Mouse (Mus musculus) left cerebral cortex, adult 6 months (tissue): ENCODE data around the gene Gmppb. TPM values are rescaled to one million over a fixed set of nuclear protein-coding genes. Genes with fewer than 3 reads are reported as not detected.

Experiments
- long read RNA-seq, 2 experiments: library from polyadenylated mRNA; unstranded; transcript quantifications; one replicate each; pipeline ENCODE4 v2.0.0; 2019 to 2020
- polyA plus RNA-seq: library from polyadenylated mRNA; unstranded; fragments of <200 nt; fragmentation: Nextera tagmentation; gene quantifications from 2 replicates; pipeline ENCODE4 v1.2.3, GENCODE M21; 2021

Gmppb gene
- 18.1 and 40.5 TPM in 2 replicates for polyA plus RNA-seq
- long read RNA-seq, experiment 1, transcript Gmppb-203 (8 exons, 1,853 nt): minor isoform, 5 of 122 reads
- long read RNA-seq, experiment 1, transcript Gmppb-201 (10 exons, 1,429 nt): minor isoform, 5 of 122 reads
- long read RNA-seq, experiment 1, transcript Gmppb-202 (9 exons, 2,702 nt): major isoform, 95 of 122 reads
- long read RNA-seq, experiment 1, partial matches to known transcripts: 1 of 122 reads
- long read RNA-seq, experiment 1, other reads (novel, unspliced or antisense): 16 of 122 reads
- long read RNA-seq, experiment 2, transcript Gmppb-202 (9 exons, 2,702 nt): major isoform, 16 of 63 reads
- long read RNA-seq, experiment 2, partial matches to known transcripts: 31 of 63 reads
- long read RNA-seq, experiment 2, other reads (novel, unspliced or antisense): 12 of 63 reads

DNA sequence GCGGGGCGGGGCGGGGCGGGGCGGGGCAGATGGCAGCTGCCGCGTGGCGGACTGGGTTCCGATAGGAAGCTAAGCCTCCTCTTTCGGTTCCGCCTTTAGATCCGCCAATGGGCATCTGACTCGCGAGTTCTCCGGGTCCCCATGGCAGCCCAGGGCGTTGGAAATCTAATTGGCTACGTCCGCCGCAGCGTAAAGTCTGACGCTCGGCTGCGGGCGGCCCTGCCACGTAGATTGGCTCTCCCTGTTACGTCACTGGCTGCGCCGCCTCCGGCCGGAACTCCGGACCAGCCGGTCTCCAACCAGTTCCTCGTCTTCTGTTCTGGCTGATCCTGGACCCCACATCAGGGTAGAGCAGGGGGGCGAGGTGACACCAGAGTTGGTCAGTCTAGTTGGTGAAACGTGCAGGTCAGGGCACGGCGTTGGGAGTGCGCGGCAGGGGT, at the start of gene Gmppb:
Gene Gmppb, plus strand, starts transcription at position 227 of the 440 bp plus-strand sequence.

DNA sequence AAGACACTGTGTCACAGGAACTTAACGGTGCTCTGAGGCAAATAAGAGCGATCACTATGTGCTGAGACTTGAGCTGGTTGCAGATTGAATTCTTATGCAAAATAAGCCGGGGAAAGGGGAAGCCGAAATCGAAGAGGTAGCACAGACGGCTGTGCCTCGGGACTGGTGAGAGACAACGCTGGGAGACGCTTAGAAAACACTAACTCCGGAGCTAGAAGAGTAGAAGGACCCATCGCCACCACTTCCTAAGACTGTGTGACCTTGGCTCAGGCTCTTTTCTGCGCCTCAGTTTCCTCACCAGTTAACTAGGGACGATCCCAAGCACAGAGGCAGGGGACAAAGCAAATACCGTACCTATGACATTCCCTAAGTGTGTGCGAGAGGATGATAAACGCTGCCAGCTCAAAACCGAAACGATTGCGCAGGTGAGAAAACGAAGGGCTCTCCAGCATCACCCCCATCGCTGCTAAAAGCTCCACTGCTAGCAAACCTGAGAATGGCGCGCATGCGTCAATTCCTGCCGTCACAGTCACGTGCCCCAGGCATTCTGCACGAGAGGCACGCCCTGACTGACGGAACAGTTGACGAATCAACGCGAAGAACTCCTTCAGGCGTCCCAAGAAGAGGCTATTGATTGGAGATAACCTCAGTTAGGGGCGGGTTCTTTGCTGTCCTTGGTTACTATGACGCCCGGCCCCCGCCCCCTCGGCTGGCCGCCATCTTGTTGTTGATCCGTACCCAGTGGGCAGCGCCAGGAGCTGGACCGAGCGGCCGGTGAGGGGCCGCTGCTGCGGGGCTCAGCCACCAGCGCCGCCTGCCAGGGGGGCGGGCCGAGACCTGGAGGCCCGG, 46.9 kb upstream of the Gmppb start, which contains the start of gene Ip6k1:
Gene Ip6k1, plus strand, starts transcription at position 580 of the 849 bp plus-strand sequence.

DNA sequence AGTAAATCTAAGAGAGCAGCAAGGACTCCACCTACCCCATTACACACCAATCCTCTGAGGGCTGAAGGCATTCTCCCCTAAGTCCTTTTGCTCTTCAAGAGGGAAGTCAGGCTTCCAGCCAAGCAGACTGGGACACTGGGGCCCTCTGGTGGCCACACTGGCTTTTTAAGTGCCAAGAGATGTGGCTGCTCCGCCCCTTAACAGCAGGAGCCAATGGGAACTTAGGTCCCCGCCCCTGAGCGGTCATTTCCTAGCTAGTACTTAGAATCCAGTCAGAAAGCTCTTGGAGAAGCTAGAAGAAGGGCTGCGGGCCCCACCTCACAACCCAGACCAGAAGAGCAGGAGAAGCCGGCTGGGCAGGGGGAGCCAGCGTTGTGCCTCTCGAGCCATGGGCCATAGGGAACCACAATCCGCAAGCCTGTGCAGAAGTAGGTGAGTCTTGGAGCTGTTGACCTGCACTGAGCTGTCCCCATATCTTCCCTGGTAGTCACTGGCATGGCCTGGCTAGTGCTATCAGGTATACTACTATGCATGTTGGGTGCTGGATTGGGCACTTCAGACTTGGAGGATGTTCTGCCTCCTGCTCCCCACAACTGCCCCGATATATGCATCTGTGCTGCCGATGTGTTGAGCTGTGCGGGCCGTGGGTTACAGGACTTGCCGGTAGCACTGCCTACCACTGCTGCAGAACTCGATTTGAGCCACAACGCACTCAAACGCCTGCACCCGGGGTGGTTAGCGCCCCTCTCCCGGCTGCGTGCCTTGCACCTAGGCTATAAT, 4.0 kb downstream of the Gmppb start, which contains the start of gene Amigo3:
Gene Amigo3, plus strand, starts transcription at position 275 of the 780 bp plus-strand sequence.

DNA sequence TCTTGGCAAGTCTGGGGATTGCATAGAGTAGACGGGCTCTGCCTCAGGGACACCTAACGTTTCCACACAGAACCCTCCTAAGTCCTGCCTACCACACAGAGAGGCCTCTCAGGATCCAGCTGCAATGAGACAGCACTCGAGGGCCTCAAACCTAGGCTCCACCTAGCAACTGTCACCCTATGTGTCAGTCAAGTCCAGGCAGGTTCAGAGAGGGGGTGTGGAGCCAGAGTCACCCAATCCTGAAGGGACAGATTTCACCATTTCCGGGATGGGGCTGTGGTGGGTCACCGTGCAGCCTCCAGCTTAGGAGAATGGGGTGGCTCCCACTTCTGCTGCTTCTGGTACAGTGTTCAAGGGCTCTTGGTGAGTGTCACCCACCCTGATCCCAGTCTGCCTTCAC, 31.1 kb downstream of the Gmppb start, which contains the start of gene Mst1:
Gene Mst1, plus strand, starts transcription at position 269 of the 400 bp plus-strand sequence.

DNA sequence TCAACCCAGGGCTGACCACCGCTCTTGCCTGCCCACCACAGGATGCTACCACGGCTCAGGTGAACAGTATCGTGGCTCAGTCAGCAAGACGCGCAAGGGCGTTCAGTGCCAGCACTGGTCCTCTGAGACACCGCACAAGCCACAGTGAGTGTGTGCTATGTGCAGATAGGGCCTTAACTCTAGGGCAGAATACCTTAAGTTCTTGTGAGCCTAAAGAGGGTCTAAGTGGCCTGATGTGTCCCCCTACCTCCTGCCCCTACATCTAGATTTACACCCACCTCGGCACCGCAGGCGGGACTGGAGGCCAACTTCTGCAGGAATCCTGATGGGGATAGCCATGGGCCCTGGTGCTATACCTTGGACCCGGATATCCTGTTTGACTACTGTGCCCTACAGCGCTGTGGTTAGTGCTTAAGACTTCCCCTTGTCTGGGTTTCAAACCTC, 34.0 kb downstream of the Gmppb start, which contains the start of gene Rnf123:
Gene Rnf123, minus strand, starts transcription at position 359 of the 444 bp plus-strand sequence.

DNA sequence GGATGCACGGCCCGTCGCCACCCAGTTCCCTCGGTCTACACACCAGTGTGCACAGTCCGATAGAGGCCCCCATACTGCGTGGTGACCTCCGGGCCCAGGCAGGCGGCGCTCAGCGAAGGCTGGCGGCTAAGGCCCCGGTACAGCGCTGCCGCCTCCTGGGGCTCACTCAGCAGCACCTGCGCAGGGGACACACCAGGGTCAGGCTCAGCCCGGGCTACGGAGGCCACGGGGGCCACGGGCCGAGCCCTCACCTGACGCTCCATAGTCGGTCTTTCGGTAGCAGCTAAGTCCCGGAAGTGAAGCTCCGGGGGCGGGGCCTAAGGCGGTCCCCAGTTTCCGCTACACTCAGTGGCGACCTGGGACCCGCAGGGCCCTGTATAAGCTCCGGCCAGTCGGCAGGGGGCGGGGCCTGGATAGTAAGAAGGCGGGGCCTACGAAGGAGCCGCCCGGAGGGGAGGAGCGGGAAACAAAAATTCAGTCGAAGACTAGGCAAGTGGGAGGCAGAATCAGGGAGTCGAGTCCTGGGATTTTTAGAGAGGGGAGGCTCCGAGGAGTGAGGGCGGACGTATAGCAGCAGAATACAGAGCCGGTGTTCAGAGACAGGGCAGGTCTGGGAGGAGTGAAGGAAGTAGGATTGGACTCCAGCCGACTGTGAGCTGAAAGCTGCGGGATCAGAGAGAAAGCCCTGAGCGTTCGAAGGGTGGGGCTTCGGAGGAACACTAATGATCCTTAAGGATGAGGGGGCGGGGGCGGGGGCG, 45.3 kb downstream of the Gmppb start, which contains the start of gene Apeh:
Gene Apeh, minus strand, starts transcription at position 423 of the 758 bp plus-strand sequence.

Other genes with a start within 250 kb of the Gmppb start
- gene Rbm6, start 176.0 kb upstream of the Gmppb start, polyA plus RNA-seq: 16.6 and 21.4 TPM in 2 replicates
- 22.8 and 23.6 TPM in 2 replicates for gene Mon1a, start 161.1 kb upstream of the Gmppb start, polyA plus RNA-seq
- 0.36 and 0.51 TPM in 2 replicates for gene Mst1r, start 142.4 kb upstream of the Gmppb start, polyA plus RNA-seq
- not detected in 2 replicates for gene Actl11, start 120.8 kb upstream of the Gmppb start, polyA plus RNA-seq
- 185 and 236 TPM in 2 replicates for gene Camkv, start 113.6 kb upstream of the Gmppb start, polyA plus RNA-seq
- gene Traip, start 99.1 kb upstream of the Gmppb start, polyA plus RNA-seq: 2.8 and 3.7 TPM in 2 replicates
- gene Uba7, start 73.7 kb upstream of the Gmppb start, polyA plus RNA-seq: 2.5 and 2.9 TPM in 2 replicates
- not detected in 2 replicates for gene Gm20661, start 66.2 kb upstream of the Gmppb start, polyA plus RNA-seq
- gene Inka1, start 63.4 kb upstream of the Gmppb start, polyA plus RNA-seq: 3.0 and 3.6 TPM in 2 replicates
- 1.6 and 2.5 TPM in 2 replicates for gene Cdhr4, start 56.7 kb upstream of the Gmppb start, polyA plus RNA-seq
- gene Gm20662, start 52.9 kb upstream of the Gmppb start, polyA plus RNA-seq: 0.90 TPM in 1 of 2 replicates, not detected in the other
- gene Ip6k1, start 46.7 kb upstream of the Gmppb start, polyA plus RNA-seq: 25.2 and 60.2 TPM in 2 replicates
- 0.34 and 0.49 TPM in 2 replicates for gene Amigo3, start 3.9 kb downstream of the Gmppb start, polyA plus RNA-seq
- gene Mst1, start 31.2 kb downstream of the Gmppb start, polyA plus RNA-seq: not detected in 2 replicates
- gene Rnf123, start 34.1 kb downstream of the Gmppb start, polyA plus RNA-seq: 20.6 and 25.3 TPM in 2 replicates
- 8.8 and 9.9 TPM in 2 replicates for gene Apeh, start 45.4 kb downstream of the Gmppb start, polyA plus RNA-seq
- gene Bsn, start 141.1 kb downstream of the Gmppb start, polyA plus RNA-seq: 19.1 and 28.0 TPM in 2 replicates
- 29.7 and 39.5 TPM in 2 replicates for gene Dag1, start 214.7 kb downstream of the Gmppb start, polyA plus RNA-seq
- 108 and 150 TPM in 2 replicates for gene Nicn1, start 241.2 kb downstream of the Gmppb start, polyA plus RNA-seq
- 40.1 and 51.1 TPM in 2 replicates for gene Amt, start 247.6 kb downstream of the Gmppb start, polyA plus RNA-seq